Mouse (Mus musculus) brown adipose tissue, adult 24 weeks (tissue): ENCODE results near the gene Eps8. TPM values are rescaled to one million over a fixed set of nuclear protein-coding genes. Genes with fewer than 3 reads are reported as not detected.
A peak's percentile ranks its signal among the peaks of the same experiment; 100 is the strongest.

Source experiments
- H3K27ac ChIP-seq: fragments of 200-500 bp; replicated peaks from 2 replicates; pipeline ENCODE4 v1.5.1; 2012; ENCODE audit warnings: low read depth, mild to moderate bottlenecking, low read length
- H3K4me1 ChIP-seq: fragments of 200-500 bp; 2 replicates; pipeline ENCODE4 v1.6.1; 2012; ENCODE audit warnings: low read length, mixed read lengths; ENCODE audit not compliant: control insufficient read depth, insufficient read depth, insufficient read length
- H3K4me3 ChIP-seq: fragments of 200-500 bp; 2 replicates; pipeline ENCODE4 v1.5.1; 2012; ENCODE audit warnings: low read depth, mild to moderate bottlenecking, low read length, moderate library complexity; ENCODE audit not compliant: insufficient read depth
- polyA plus RNA-seq: library from polyadenylated mRNA; stranded (reverse); fragments of >200 nt; gene quantifications from 2 replicates; pipeline ENCODE4 v1.2.4, GENCODE M21; 2012; ENCODE audit not compliant: missing spikeins, insufficient read depth, insufficient read length

The Eps8 gene
- polyA plus RNA-seq, 1 experiment, result 7.0 TPM

DNA sequence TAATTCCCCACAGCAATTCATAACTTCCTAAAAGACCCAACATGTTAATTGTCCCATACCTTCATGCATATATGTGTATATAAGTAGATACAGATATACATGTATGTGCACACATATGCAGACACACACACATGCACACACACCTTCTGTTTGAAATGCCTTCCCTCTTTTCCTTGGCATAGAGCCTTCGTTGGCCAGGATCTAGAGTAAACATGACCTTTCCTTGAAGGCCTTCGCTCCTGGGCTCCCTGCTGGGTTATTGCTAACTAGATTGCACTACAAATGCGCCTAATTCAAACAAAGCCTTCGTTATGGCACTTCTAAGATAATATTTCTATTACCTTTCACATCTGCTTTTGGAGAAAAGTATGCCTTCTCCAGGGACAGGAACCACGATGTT is 20.9 kb upstream of the Eps8 start:
- H3K27ac ChIP-seq, result no peak overlapping the region
- H3K4me3 ChIP-seq, result no peak overlapping the region

DNA sequence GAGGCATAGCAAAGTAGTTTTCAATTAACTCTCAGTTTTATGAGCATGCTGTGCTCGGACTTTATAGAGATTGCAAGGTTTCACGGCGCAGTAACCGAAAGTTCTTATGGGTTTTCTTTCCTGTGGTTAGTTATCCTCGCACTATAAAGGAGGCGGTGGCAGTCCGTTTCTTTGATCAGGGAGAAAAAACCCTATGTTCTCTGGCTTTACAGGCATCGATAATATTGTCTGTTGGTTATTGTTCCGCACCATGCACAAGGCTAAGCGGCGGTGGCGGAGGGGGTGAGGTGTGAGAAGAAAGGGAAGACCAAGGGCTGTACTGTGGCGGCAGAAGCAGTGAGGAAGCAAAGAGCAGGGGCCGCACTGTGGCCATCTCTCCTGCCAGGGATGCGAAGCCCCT is 18.6 kb upstream of the Eps8 start:
- no peaks in the 10 kb centered on the region for H3K4me1 ChIP-seq
- H3K4me3 ChIP-seq, result no peak overlapping the region
- no peak overlapping the region for H3K27ac ChIP-seq

More for the DNA sequence above, 20.9 kb upstream of the Eps8 start:
- H3K4me1 ChIP-seq, result no peaks in the 10 kb centered on the region

DNA sequence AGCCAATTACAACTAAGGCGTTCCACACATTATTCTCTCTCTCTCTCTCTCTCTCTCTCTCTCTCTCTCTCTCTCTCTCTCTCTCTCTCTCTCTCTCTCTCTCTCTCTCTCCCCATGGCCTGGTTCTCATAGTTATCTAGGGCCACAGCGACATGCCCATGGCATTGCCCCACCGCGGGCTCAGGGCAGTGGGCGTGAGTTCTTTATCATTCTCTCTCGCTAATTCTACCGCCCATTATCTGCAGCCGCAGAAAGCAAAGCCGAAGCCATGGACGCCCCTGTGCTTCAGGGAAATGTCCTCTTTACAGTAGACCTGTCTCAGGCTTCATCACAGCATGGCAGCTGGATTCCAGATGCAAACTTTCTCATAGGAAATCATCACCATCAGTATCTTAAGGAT is 16.9 kb upstream of the Eps8 start:
- H3K27ac ChIP-seq, result no peak overlapping the region
- no peaks in the 10 kb centered on the region for H3K4me1 ChIP-seq
- no peak overlapping the region for H3K4me3 ChIP-seq

DNA sequence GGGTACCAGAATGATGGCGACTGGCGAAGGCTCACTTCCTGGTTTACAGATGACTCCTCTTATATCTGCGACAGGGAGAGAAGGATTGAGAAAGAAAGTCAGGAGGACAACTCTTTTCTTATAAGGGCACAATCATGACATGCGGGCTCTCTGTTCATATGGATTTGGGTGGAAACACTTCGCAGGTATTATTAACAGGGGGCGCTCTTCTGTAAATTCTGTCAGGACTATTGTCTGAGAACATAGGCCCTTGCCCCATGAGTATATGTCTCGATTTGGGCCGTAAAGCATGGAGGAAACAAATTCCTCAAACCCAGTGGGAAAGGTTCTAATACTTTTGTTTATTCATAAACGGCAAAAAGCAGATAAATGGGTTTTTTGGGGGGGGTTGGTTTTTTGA is 16.1 kb upstream of the Eps8 start:
- Histone ChIP-seq H3K27ac (no peak overlapping the region), H3K4me3 (no peak overlapping the region), H3K4me1 (peaks cover under 1% of the 10 kb centered on the region; the same call in 1 of the 2 replicates)

DNA sequence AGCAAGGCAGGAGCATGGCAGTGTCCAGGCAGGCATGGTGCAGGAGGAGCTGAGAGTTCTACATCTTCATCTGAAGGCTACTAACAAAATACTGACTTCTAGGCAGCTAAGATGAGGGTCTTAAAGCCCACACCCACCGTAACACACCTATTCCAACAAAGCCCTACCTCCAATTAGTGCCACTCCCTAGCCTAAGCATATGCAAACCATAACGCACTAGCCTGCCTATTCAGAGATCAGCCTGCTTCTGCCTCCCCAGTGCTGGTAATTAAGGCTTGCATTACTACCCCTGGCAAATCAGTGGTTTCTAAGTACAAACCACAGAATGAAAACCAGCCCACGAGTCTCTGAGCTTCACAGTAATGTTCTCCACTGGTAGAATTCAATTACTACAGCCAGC is 15.2 kb upstream of the Eps8 start:
- Histone ChIP-seq H3K27ac (no peak overlapping the region), H3K4me1 (peaks cover 2% of the 10 kb centered on the region; the same call in 1 of the 2 replicates), H3K4me3 (no peak overlapping the region)

DNA sequence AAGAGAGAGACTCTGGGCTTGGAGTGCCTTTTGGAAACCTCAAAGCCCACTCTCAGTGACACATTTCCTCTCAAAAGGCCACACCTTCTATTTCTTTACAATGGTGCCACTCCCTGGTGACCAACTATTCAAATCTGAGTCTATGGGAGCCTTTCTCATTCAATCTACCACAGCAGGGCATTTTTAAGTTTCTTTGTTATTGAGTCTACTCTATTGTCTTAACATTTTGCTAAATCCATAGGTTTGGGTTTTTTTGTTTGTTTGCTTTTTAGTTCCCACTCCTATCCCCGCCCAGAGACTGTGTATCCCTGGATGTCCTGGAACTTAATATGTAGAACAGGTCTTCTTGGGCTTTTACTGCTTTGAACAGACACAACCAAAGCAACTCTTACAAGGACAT is 14.8 kb upstream of the Eps8 start:
- Histone ChIP-seq H3K4me3 (no peak overlapping the region), H3K4me1 (peaks cover 3% of the 10 kb centered on the region; the same call in 1 of the 2 replicates), H3K27ac (no peak overlapping the region)

DNA sequence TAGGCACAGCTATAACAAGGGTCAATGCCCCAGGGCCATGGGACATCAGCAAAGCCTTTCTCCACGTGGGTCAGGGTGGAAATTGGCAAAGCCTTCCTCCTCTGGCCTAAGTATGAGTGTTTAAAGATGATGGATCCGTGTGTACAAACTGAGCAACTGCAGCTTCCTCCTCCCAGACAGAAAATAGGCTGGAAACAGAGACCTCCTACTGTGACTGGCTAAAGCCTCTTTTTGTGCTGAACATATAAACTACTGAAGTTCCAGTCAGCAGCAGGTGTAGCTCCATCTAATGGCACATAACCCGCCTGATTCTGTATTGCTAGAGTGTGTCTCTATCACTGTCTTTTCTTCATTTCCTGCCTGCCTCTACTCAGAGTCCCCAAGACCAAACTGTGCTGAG is 13.7 kb upstream of the Eps8 start:
- Histone ChIP-seq H3K27ac (no peak overlapping the region), H3K4me1 (peaks cover 4% of the 10 kb centered on the region; the same call in 1 of the 2 replicates), H3K4me3 (no peak overlapping the region)

DNA sequence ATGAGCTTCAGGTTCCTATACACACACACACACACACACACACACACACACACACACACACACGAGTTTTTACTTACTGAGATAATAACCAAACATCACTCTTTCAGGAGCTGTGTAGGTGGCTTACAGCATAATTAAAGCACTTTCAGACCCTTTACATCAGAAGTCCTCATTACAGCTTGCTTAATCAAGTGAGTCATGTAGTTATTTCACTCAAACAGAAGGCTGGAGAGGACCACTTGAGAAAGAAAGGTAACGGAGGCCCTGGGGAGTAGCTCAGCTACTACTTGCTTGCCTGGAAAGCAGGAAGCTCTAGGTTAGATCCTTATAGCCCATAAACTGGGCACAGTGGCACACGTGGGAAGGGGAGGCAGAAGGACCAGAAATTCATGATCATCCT is 13.0 kb upstream of the Eps8 start:
- H3K4me1 ChIP-seq, result peaks cover 4% of the 10 kb centered on the region; the same call in 1 of the 2 replicates
- no peak overlapping the region for H3K4me3 ChIP-seq
- H3K27ac ChIP-seq, result no peak overlapping the region

DNA sequence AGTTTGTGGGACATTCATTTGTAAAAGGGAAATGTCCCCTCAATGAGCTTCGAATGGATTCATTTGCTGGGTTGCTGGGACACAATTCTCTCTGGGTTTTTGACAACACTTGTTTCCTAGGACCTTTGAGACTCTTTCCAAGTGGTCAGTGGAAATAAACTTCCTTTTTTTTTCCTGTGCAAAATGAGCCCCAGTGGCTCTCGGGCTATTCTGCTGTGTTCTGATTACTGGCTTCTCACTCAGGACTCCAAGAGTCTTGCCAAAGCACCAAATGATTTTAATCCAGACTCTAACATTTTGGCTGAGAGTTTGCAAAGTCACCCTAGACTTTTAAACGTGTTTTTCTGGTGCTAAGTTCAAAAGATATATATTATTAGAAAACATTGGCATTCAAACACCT is 10.3 kb upstream of the Eps8 start:
- H3K4me3 ChIP-seq, result no peak overlapping the region
- peaks cover 4% of the 10 kb centered on the region; the same call in 1 of the 2 replicates for H3K4me1 ChIP-seq
- peak overlapping the region; percentile 42 for H3K27ac ChIP-seq

DNA sequence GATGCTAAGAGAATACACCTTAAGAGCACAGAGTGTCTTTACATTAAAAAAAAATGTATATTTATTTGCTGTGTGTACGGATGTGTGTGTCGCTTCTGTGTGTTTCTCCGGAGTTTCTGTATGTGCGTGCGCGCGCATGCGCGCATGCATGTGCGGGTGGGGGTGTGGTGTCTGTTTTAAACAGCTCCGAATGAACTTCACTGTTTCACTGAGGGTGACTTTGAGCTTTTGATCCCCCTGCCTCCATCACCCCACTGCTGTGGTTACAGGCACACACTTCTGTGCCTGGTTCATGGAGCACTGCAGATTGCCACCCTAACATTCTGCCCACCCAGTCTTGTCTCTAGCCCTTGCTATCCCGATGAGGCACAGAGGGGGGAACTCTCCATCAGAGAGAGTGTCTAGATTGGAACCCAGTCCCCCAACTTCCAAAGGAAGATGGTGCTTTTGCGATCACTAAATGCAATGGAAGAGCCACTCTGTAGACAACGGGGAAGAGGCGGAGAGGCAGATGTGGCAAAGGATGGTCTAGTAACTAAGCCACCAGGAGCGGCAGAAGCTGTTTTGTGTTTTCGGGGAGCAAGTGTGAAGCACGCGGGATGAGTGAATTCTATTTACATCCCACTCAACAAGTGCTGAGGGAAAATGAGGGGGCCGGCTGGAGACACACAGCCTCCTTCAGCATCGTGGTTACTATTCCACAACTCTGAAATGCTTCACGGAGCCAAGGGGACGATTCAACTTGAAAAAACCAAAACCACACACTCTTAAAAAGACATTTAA is 7.1 kb upstream of the Eps8 start:
- Histone ChIP-seq H3K27ac (no peak overlapping the region), H3K4me1 (peaks cover 4% of the 10 kb centered on the region; the same call in 1 of the 2 replicates), H3K4me3 (no peak overlapping the region)

DNA sequence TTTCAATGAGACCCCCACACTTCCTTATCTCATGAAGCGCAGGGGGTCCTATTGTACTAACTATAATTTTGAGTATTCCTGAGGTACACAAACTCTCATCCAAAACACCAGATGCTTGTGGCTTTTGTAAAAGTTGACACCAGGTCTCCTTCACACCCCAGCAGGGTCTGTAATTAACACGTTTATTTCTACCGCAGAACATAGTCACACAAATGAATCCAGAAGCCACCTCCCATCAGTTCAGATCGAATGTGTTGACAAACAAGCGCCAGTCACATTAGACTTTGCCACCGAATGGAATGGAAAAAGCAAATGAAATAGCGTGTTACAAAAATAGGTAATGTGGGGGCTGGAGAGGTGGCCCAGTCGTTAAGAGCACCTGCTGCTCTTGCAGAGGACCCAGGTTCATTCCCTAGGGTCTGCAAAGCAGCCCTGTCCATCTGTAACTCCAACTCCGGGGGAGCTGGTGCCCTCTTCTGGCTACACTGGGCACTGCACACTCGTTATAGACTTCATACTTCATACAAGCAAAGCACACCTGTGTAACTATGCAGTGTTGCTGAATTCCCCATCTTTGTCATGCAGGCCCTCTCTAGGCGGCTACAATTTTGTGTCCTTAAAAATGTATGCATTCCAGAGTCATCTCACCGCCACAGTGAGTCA is 3.9 kb upstream of the Eps8 start:
- no peak overlapping the region for H3K4me3 ChIP-seq
- H3K4me1 ChIP-seq, result no peaks in the 10 kb centered on the region
- H3K27ac ChIP-seq, result no peak overlapping the region

DNA sequence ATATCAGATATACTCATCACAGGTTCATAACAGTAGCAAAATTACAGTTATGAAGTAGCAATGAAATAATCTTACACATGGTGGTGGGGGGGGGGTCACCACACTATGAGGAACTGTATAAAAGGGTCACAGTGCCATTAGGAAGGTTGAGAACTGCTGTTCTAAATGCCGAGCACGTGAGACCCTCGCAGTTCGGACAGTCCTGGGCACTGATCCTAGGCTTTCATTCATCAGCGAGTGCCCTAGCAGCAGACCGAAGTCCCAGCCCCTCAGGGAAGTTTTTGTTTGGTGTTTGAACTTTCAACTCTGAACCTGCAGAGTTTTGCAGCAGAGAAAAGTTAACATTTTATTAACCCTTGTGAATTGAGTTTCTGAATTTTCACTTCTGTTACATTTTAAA is 2.5 kb upstream of the Eps8 start:
- no peak overlapping the region for H3K4me3 ChIP-seq
- no peaks in the 10 kb centered on the region for H3K4me1 ChIP-seq
- no peak overlapping the region for H3K27ac ChIP-seq

DNA sequence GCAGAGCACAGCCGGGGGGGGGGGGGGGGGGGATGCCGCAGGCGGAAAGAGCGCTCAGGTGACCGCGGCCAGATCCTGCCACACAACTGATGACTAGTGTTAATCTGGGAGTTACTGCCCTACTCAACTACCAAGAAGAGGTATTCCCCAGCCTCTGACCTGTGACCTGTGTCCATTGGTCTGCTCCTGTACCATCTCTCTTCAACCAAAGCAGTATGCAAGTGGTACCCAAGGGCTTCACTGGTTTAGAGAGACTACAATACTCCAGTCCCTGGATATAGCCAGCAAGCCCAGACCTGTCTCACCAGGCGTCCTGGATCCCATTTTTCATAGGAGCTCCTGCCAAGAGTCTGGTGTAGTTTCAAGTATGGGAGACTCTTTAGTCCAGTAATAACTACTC is 5.1 kb downstream of the Eps8 start:
- Histone ChIP-seq H3K4me1 (no peaks in the 10 kb centered on the region), H3K4me3 (peak overlapping the region; percentile 76), H3K27ac (no peak overlapping the region)

DNA sequence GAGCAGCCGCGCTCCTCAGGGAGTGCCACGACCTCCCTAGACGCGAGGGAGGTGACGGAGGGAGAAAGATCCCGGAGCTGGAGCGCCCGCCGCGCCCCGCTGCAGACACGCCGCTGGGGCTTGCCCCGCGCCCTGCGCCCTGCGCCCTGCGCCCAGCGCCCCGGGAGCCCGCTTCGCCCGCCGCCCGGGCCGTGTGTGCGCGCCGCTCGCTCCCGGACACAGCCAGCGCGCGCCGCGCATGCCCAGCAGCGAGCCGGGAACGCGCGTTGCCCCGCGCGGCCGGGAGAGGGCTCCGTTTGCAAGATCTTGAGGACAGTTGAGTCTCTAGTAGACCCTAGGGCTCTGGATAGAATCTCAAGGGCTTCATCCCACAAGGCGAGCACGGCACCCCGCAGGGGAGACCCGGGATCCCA is 5.6 kb downstream of the Eps8 start:
- Histone ChIP-seq H3K27ac (peak overlapping the region; percentile 50; the same call in 1 of the 2 replicates), H3K4me3 (peak overlapping the region; percentile 76), H3K4me1 (no peaks in the 10 kb centered on the region)

DNA sequence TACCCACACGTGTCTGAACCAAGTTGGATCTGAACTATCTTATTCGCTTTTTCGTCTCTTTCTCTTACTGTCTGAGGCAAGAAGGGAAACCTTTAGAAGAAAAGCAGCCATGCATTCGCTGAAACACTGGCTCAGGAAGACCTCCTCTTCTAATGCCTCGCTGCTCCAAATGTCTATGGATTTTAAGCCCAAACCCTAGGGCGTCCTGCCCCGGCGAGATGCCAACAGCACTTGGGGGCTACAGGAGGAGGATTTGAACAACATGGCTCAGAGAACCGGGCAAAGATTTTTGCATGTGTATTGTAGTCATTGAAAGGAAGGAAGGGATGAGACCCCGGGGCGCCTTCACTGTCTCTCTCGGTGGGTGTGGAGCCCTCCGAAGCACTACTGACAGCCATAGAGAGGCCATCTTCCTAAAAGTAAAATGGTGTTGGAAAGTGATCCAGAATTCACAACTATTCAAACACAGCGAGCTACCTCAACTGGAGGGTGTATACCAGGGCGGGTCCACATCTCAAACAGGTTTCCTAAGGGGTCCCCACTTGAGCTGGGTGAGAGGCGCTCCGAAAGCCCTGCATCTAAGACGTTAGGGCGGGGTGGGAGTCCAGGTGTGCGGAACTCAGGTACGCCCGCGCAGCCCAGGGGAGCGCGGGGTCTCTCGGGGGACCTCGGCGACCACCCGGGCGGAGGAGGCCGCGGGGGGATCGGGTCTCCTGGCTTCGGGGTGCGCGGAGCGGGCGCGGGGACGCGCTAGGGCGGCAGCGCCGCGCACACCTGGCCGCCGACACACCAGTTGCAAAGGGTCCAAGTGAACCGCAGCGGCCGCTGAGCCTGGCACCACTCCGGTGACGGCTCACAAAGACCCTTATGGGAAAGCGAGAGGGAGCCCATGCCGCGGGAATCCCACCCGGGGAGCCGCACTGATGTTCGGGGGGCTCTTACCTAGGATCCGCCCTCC is 6.3 kb downstream of the Eps8 start:
- Histone ChIP-seq H3K27ac (peak overlapping the region; percentile 79), H3K4me3 (peak overlapping the region; percentile 76), H3K4me1 (no peaks in the 10 kb centered on the region)
